Mouse (Mus musculus): ENCODE results near the gene Fadd.

DNA sequence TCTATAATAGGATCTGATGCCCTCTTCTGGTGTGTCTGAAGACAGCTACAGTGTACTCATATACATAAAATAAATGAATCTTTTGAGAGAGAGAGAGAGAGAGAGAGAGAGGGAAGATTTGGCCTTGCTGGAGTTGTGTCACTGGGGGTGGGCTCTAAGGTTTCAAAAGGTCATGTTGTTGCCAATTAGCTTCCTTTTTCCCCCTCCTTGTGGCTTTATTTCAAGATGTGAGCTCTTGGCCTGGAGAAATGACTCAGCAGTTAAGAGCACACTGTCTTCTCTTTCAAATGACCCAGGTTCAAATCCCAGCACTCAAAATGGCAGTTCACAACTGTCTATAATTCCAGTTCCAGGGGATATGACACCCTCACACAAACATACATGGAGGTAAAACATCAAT, 14.2 kb downstream of the Fadd start:
- TF ChIP-seq USF1 (IDR thresholded peaks at IDR 0.05; ENCODE audit: low read depth) = no peak
- TF ChIP-seq CEBPB (IDR thresholded peaks at IDR 0.05; ENCODE audit: insufficient read depth, poor library complexity, severe bottlenecking) = no peak
- TF ChIP-seq POLR2A (IDR thresholded peaks at IDR 0.05; ENCODE audit: insufficient read length, low read depth) = no peak
